Mouse (Mus musculus): ENCODE results near the gene Slc13a4.

DNA sequence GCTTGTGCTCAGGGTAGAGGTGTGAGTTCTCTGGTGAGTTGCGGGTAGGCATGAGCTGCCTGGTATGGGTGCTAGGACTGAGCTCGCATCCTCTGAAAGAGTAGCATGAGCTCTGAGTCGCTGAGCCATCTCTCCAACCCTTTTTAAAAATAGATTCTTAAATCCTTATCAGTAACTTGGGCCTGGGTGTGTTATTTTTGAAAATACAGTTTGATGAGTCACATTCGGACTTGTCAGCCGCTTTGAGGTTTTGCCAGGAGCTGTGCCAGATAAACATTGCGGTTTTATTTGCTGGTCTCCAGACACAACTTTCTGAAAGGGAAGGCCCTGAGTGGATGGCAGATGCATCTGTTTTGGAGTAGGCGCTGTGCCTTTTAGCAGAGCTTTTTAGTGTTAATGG lies 51.2 kb downstream of the Slc13a4 start:
- TF ChIP-seq CTCF (IDR thresholded peaks at IDR 0.05; ENCODE audit: borderline replicate concordance, control insufficient read depth, extremely low read depth, insufficient read depth, low read length, poor library complexity), result no peak
- no peak for TF ChIP-seq POLR2A (IDR thresholded peaks at IDR 0.05; ENCODE audit: control insufficient read depth, extremely low read depth, insufficient read depth, low read length, poor library complexity)
